In the genomic region with DNA sequence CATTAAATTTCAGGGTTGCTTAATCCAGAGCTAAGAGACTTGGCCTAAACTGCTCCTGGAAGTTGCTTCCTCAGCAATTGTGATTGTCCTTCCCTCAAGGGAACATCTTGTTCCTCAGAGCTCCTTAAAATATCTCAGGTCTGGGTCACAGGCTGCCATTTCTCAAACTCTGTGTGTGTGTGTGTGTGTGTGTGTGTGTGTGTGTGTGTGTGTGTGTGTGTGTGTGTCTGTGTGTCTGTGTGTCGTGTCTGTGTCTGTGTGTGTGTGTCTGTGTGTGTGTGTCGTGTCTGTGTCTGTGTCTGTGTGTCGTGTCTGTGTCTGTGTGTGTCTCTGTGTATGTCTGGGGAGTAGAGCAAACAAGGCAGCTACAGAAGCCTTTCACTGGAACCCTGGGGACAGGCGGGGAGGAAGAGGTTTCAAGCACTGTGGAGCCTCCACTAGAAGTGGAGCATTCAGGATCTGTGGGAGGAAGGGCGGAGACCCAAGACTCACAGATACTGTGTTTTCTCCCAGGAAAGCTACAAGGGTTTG, we compare ENCODE assay signal across 9 mouse cellular contexts. TPM values are rescaled to one million over a fixed set of nuclear protein-coding genes. Genes with fewer than 3 reads are reported as not detected.
DNase-seq lines count a peak whose midpoint lies in the region; ATAC-seq and TF ChIP-seq lines count a peak whose summit lies in the region.
"Had no signal": no experiment of that assay in that cellular context is flagged by ENCODE, and none has a peak within 500 bp of the region (broad histone marks: within the 10 kb centered on the region; RNA-seq: fewer than 3 reads in every experiment).

No protein-coding gene starts in this region.

- H3K4me3 ChIP-seq in spleen, adult 2 months (ENCODE audit: extremely low read depth, insufficient read depth, insufficient read length), result no peak overlapping the region
- H3K4me3 ChIP-seq in limb, embryonic 13.5 days, result no peak overlapping the region
- H3K4me3 ChIP-seq: megakaryocyte, embryonic 14.5 days had no signal

- no peaks in the 10 kb centered on the region for H3K36me3 ChIP-seq in spleen, adult 2 months (ENCODE audit: control insufficient read depth, insufficient read depth, low read length)
- peaks cover 36% of the 10 kb centered on the region for H3K36me3 ChIP-seq in limb, embryonic 13.5 days

- H3K4me1 ChIP-seq in spleen, adult 2 months (ENCODE audit: control insufficient read depth, insufficient read depth, insufficient read length), result peaks cover 2% of the 10 kb centered on the region; the same call in 1 of the 2 replicates
- H3K4me1 ChIP-seq in limb, embryonic 13.5 days, result peaks cover 45% of the 10 kb centered on the region

- no peak for ATAC-seq in limb, embryonic 13.5 days (ENCODE audit: low FRiP score, low read depth)

- no peak overlapping the region for H3K9ac ChIP-seq in limb, embryonic 13.5 days

- H3K9me3 ChIP-seq in limb, embryonic 13.5 days, result no peaks in the 10 kb centered on the region
- H3K9me3 ChIP-seq: megakaryocyte, embryonic 14.5 days had no signal

- peak; percentile 24 for DNase-seq in adrenal gland, postnatal 10 days
- DNase-seq in adrenal gland, adult 8-10 months, result no peak
- no peak for DNase-seq in spleen, adult 2 months (ENCODE audit: low read depth in 1 of 2, low spot score in 2 of 2)
- DNase-seq in spleen, adult 12 weeks (ENCODE audit: low spot score), result no peak
- DNase-seq in urinary bladder, postnatal 10 days (ENCODE audit: low spot score), result no peak
- DNase-seq in spleen, postnatal 14 days (ENCODE audit: low spot score in 2 of 2), result no peak
- DNase-seq in adrenal gland, postnatal 25 days, result no peak

- no peak overlapping the region for H3K4me2 ChIP-seq in limb, embryonic 13.5 days (replicated peaks)

- H3K27ac ChIP-seq in spleen, adult 2 months (ENCODE audit: insufficient read depth, low read length), result peak overlapping the region; percentile 68
- peak overlapping the region; percentile 70; the same call in 1 of the 2 replicates for H3K27ac ChIP-seq in limb, embryonic 13.5 days

- TF ChIP-seq CTCF in spleen, adult 2 months (IDR thresholded peaks at IDR 0.05; ENCODE audit: extremely low read depth, insufficient read depth, insufficient read length, insufficient replicate concordance), result no peak

- TF ChIP-seq POLR2A in spleen, adult 2 months (IDR thresholded peaks at IDR 0.05; ENCODE audit: low read depth, low read length), result no peak

- H3K27me3 ChIP-seq in spleen, adult 2 months (ENCODE audit: control insufficient read depth, insufficient read depth, low read length), result no peaks in the 10 kb centered on the region
- H3K27me3 ChIP-seq in limb, embryonic 13.5 days, result no peaks in the 10 kb centered on the region

- WGBS in spleen, adult 2 months, result 74% methylated on average over 5 of the region's 5 CpGs
- WGBS in limb, embryonic 13.5 days, result 62% methylated on average over 5 of the region's 5 CpGs

RNA-seq across cellular contexts. Expression of gene Mertk, which starts 47.9 kb away (rescaled TPM):
- total RNA-seq in adrenal gland, postnatal 10 days (2021), result 10 to 100 TPM in 1 of 2 experiments, 1 to 10 TPM in 1; 10.0 to 12.9 TPM
- 10 to 100 TPM in 3 of 4 experiments, 1 to 10 TPM in 1; 9.6 to 19.3 (median 12.6) TPM for total RNA-seq in adrenal gland, adult 8-10 months (2022)
- polyA plus RNA-seq in spleen, adult 2 months (2012; rRNA removed), result 6.9 and 9.2 TPM in 2 replicates
- polyA plus RNA-seq in limb, embryonic 13.5 days (2015; fragmentation: Nextera tagmentation; extraction: Ambion mirVana), result 13.1 and 15.6 TPM in 2 replicates
- 6.6 and 9.9 TPM in 2 replicates for total RNA-seq in adrenal gland, postnatal 25 days (2021)

RNA-seq across cellular contexts. Expression of gene Anapc1, which starts 59.5 kb away (rescaled TPM):
- 10 to 100 TPM; 60.5 to 85.7 TPM for total RNA-seq in adrenal gland, postnatal 10 days (2021)
- total RNA-seq in adrenal gland, adult 8-10 months (2022), result 100 to 1,000 TPM in 1 of 4 experiments, 10 to 100 TPM in 3; 68.0 to 107 (median 76.9) TPM
- 33.2 and 36.3 TPM in 2 replicates for polyA plus RNA-seq in spleen, adult 2 months (2012; rRNA removed)
- 60.8 and 73.0 TPM in 2 replicates for polyA plus RNA-seq in limb, embryonic 13.5 days (2015; fragmentation: Nextera tagmentation; extraction: Ambion mirVana)
- 82.1 and 86.1 TPM in 2 replicates for total RNA-seq in adrenal gland, postnatal 25 days (2021)
